Mouse (Mus musculus) brain, embryonic 14.5 days (tissue): ENCODE data around the gene Atp1a3.

Experiments
- CTCF ChIP-seq: fragments of 200-500 bp; IDR thresholded peaks from 2 replicates; pipeline ENCODE4 v1.5.1; 2012; ENCODE audit warnings: inconsistent platforms, mild to moderate bottlenecking, moderate library complexity, borderline replicate concordance; ENCODE audit not compliant: insufficient read depth, insufficient read length; ENCODE audit errors: extremely low read depth
- POLR2A ChIP-seq: fragments of 200-500 bp; IDR thresholded peaks from 2 replicates; pipeline ENCODE4 v1.6.1; 2012; ENCODE audit warnings: mild to moderate bottlenecking, inconsistent platforms, borderline replicate concordance; ENCODE audit not compliant: poor library complexity, insufficient read depth, insufficient read length, severe bottlenecking; ENCODE audit errors: extremely low read depth

- TF ChIP-seq POLR2A (no peak), CTCF (no peak)
These were observed 37.3 kb downstream of the Atp1a3 start for GRCm38 (mm10) chr7:24968463-24968862.
